Mouse (Mus musculus) ES-E14 (cell line): ENCODE measurements at regions not wholly inside any gene's neighbourhood (a gene's known extent, or its start where the extent isn't known, plus 50 kb on each side); places are given as distances from the start of the nearest gene placed in this dataset.

Experiments used
- DNase-seq: peaks from one replicate; pipeline ENCODE4 v3.0.0-alpha.2; 2013; ENCODE audit warnings: low read depth, low spot score
- H3K27ac ChIP-seq: 2 replicates; pipeline ENCODE4 v1.5.1; 2012; ENCODE audit warnings: low read depth, mild to moderate bottlenecking, low read length, moderate library complexity, mixed read lengths; ENCODE audit not compliant: poor library complexity, insufficient read depth, severe bottlenecking
- H3K36me3 ChIP-seq: 2 replicates; pipeline ENCODE4 v1.6.1; 2012; ENCODE audit warnings: mild to moderate bottlenecking, low read length, moderate library complexity, mixed read lengths; ENCODE audit not compliant: control insufficient read depth, poor library complexity, insufficient read depth, severe bottlenecking
- H3K4me1 ChIP-seq, 2 experiments: fragments of 150-350 bp in 1 of 2; sonication (generic) in 1 of 2; 2 replicates each; pipeline ENCODE4 v1.6.1; 2012; ENCODE audit warnings: low read length in 2 of 2, mild to moderate bottlenecking in 1 of 2, mixed read lengths in 1 of 2; ENCODE audit not compliant: control insufficient read depth in 2 of 2, insufficient read depth in 2 of 2, poor library complexity in 1 of 2
- H3K4me3 ChIP-seq, 2 experiments: fragments of 150-350 bp in 1 of 2; sonication (generic) in 1 of 2; 2 replicates each; pipeline ENCODE4 v1.5.1; 2012; ENCODE audit warnings: low read length in 2 of 2, low read depth in 1 of 2, mild to moderate bottlenecking in 1 of 2, mixed read lengths in 1 of 2; ENCODE audit not compliant: insufficient read depth in 1 of 2, poor library complexity in 1 of 2, severe bottlenecking in 1 of 2
- H3K9ac ChIP-seq: 2 replicates; pipeline ENCODE4 v1.6.1; 2012; ENCODE audit warnings: low read depth, mild to moderate bottlenecking, low read length, mixed read lengths; ENCODE audit not compliant: poor library complexity, insufficient read depth, severe bottlenecking
- H3K9me3 ChIP-seq: fragments of 150-350 bp; sonication (generic); 2 replicates; pipeline ENCODE4 v1.6.1; 2012; ENCODE audit warnings: low read depth, mild to moderate bottlenecking, low read length; ENCODE audit not compliant: control insufficient read depth, insufficient read depth
- CHD2 ChIP-seq: IDR thresholded peaks from 2 replicates; pipeline ENCODE4 v1.6.1; 2014; ENCODE audit warnings: mild to moderate bottlenecking, low read depth, low read length, inconsistent platforms
- HCFC1 ChIP-seq: IDR thresholded peaks from 2 replicates; pipeline ENCODE4 v1.6.1; 2012; ENCODE audit warnings: low read length, inconsistent platforms, borderline replicate concordance; ENCODE audit not compliant: insufficient read depth
- MAFK ChIP-seq: IDR thresholded peaks from 2 replicates; pipeline ENCODE4 v1.6.1; 2014; ENCODE audit warnings: mild to moderate bottlenecking, low read depth, low read length, inconsistent platforms; ENCODE audit not compliant: insufficient read depth
- ZC3H11A ChIP-seq: IDR thresholded peaks from 2 replicates; pipeline ENCODE4 v1.6.1; 2012; ENCODE audit warnings: low read depth, mild to moderate bottlenecking, inconsistent platforms, low read length, borderline replicate concordance
- ZNF384 ChIP-seq: IDR thresholded peaks from 2 replicates; pipeline ENCODE4 v1.6.1; 2012; ENCODE audit warnings: low read depth, low read length, inconsistent platforms
- in situ Hi-C, 2 experiments: fragments of 600-800 bp; cut with MboI; formaldehyde crosslinking; loops; one replicate each; pipeline ENCODE4 v1.15.1; 2025; ENCODE audit warnings: low sequenced_read_pairs in 2 of 2, inconsistent platforms in 1 of 2; ENCODE audit not compliant: unreplicated experiment in 2 of 2

DNA sequence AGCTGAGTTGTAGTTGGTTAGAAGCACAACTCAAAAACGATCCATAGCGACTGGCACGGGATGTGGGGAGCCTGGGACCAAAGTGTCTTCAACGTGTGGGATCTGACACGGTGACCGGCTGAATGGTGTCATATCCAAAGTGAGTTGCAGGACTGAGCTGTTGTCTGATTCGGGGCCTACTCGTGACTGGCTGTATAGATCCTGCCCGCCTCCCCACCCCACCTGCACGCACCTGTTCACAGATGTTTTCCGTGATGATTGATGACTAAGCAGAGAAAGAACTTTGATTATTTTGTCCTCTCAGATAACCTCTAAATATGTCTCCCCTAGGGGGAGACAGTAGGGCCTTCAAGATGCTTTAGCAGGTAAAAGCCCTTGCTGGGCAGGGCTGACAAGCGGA is 83.2 kb downstream of the Zfp281 start:
- DNase-seq, result no peak
- no peaks in the 10 kb centered on the region for H3K9me3 ChIP-seq
- in situ Hi-C loops, result no loop called here
- peaks cover 44% of the 10 kb centered on the region for H3K36me3 ChIP-seq
- H3K4me3 ChIP-seq, result peak overlapping the region; percentile 58 to 66
- peak overlapping the region; percentile 54; the same call in 1 of the 2 replicates for H3K9ac ChIP-seq
- TF ChIP-seq ZNF384, result no peak
- TF ChIP-seq HCFC1, result no peak
- TF ChIP-seq MAFK, result no peak
- no peak for TF ChIP-seq ZC3H11A
- TF ChIP-seq CHD2, result no peak
- H3K27ac ChIP-seq, result peak overlapping the region; percentile 50
- H3K4me1 ChIP-seq, result peaks cover 3 to 26% of the 10 kb centered on the region in 2 experiments; a peak in 1 of 4 replicates

- no peak for DNase-seq
- peaks cover 3 to 19% of the 10 kb centered on the region in 2 experiments; a peak in 1 of 4 replicates for H3K4me1 ChIP-seq
- no peaks in the 10 kb centered on the region for H3K9me3 ChIP-seq
- TF ChIP-seq ZC3H11A (peak; percentile 23; the same call in 1 of the 2 replicates), HCFC1 (no peak)
- no peak overlapping the region for H3K9ac ChIP-seq
- no peak overlapping the region for H3K27ac ChIP-seq
- in situ Hi-C loops, result no loop called here
- peaks cover 39% of the 10 kb centered on the region for H3K36me3 ChIP-seq
- H3K4me3 ChIP-seq, result no peak overlapping the region
Observed at GRCm38 (mm10) chr1:136710196-136710595, 85.5 kb downstream of the Zfp281 start.

- DNase-seq, result no peak
- Histone ChIP-seq H3K4me1 (peaks cover 0 to 19% of the 10 kb centered on the region in 2 experiments; a peak in 1 of 4 replicates), H3K9me3 (no peaks in the 10 kb centered on the region), H3K36me3 (peaks cover 39% of the 10 kb centered on the region), H3K4me3 (no peak overlapping the region), H3K27ac (0 out of 2 replicates have a peak overlapping the region, but pooled peaks have one; percentile 38), H3K9ac (no peak overlapping the region)
- in situ Hi-C loops, result no loop called here
- TF ChIP-seq MAFK, result no peak
- no peak for TF ChIP-seq ZC3H11A
- TF ChIP-seq HCFC1, result no peak
- TF ChIP-seq CHD2, result no peak
- no peak for TF ChIP-seq ZNF384
Observed at GRCm38 (mm10) chr1:136711243-136711642, 86.5 kb downstream of the Zfp281 start.

DNA sequence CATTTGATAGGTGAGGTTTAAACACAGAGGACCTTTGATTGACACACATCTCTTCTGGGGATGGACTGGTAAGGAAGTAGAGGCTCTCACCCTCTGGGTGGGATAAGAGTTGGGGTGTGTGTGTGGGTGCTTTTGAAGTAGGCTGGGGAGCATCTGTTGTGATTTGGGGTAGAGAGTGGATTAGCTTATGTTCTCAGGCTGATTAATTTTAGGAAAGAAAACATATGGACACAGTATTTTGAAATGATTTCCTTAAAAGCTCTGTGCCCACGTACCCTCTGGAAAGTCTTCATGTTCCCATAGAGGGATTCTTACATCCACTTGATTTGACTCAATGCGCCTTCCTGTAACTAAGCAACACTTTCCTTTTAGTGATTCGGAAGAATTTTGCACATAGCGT is 89.4 kb downstream of the Zfp281 start:
- Histone ChIP-seq H3K4me1 (peaks cover 2 to 15% of the 10 kb centered on the region in 2 experiments; a peak in 2 of 4 replicates), H3K36me3 (peaks cover 25% of the 10 kb centered on the region; the same call in 1 of the 2 replicates), H3K4me3 (no peak overlapping the region), H3K27ac (no peak overlapping the region), H3K9ac (no peak overlapping the region), H3K9me3 (no peaks in the 10 kb centered on the region)
- no peak for DNase-seq
- TF ChIP-seq ZC3H11A (no peak), CHD2 (no peak), HCFC1 (no peak), ZNF384 (no peak), MAFK (no peak)
- in situ Hi-C loops, result no loop called here

DNA sequence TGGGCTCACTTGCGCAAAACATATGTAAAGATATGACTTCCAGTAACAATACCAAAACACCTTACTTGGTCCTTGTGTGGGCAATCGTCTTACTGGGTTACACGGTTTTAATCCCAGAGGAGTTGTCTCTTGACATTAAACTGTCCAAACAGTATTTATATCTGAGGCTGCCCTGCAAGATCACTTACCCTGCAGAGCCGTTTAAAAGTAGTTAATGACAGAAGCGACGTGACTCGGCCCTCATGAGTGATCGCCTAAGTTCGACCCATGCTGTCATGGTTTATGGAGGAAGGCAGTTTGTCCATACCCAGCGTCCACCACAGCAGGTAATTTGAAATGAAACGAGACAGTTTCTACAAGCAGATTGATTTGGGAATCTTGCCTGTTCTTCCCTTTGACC is 90.3 kb downstream of the Zfp281 start:
- in situ Hi-C loops, result no loop called here

More for the DNA sequence above, 90.3 kb downstream of the Zfp281 start:
- no peak for DNase-seq
- H3K27ac ChIP-seq, result no peak overlapping the region
- H3K4me3 ChIP-seq, result no peak overlapping the region
- no peaks in the 10 kb centered on the region for H3K9me3 ChIP-seq
- TF ChIP-seq ZC3H11A (no peak), MAFK (no peak), CHD2 (no peak), HCFC1 (no peak), ZNF384 (no peak)
- no peak overlapping the region for H3K9ac ChIP-seq
- peaks cover 2 to 11% of the 10 kb centered on the region in 2 experiments; a peak in 2 of 4 replicates for H3K4me1 ChIP-seq
- peaks cover 16% of the 10 kb centered on the region; the same call in 1 of the 2 replicates for H3K36me3 ChIP-seq
